Mouse (Mus musculus): ENCODE results near the gene Gstm5. TPM values are rescaled to one million over a fixed set of nuclear protein-coding genes. Genes with fewer than 3 reads are reported as not detected.

The Gstm5 gene
- polyA plus RNA-seq, 1 experiment from 2014 or later: 270 TPM

DNA sequence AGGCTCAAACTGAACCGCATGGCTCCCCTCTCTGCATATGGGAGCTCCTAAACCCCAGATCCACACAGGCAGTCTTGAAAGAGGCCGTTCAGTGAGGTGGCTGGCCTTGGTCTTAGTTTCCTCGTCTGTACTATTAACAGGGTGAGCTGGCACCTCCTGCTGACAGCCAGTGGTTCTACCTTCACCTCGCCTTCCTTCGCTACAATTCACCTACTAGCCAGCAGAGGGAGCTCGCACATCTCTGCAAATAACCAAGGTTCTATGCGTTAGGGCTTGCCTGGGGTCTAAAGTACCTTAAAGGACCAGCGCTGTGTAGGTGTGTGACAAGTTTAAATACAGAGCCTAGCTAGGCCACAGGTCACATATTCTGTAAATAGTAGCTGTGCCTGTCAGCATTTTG is 28.5 kb upstream of the Gstm5 start:
- H3K27me3 ChIP-seq (ENCODE audit: control insufficient read depth, insufficient read depth, low read length): no peaks in the 10 kb centered on the region
- peaks cover 3% of the 10 kb centered on the region; the same call in 1 of the 2 replicates for H3K4me1 ChIP-seq (ENCODE audit: control insufficient read depth, insufficient read depth, low read length)
- no peak overlapping the region for H3K4me2 ChIP-seq
- WGBS: 6% methylated on average over 8 of the region's 8 CpGs
- H3K27ac ChIP-seq (ENCODE audit: low read depth, low read length): no peak overlapping the region
- no peak overlapping the region for H3K9ac ChIP-seq (ENCODE audit: low read length)
- DNase-seq (ENCODE audit: low spot score, missing footprints) (peak; percentile 98), ATAC-seq (ENCODE audit: low FRiP score) (peak; percentile 59)
- no peak overlapping the region for H3K4me3 ChIP-seq (ENCODE audit: low read depth, low read length)
- no peaks in the 10 kb centered on the region for H3K9me3 ChIP-seq (ENCODE audit: control insufficient read depth, low read length)
- no peaks in the 10 kb centered on the region for H3K36me3 ChIP-seq (ENCODE audit: control insufficient read depth, insufficient read depth, low read length)

GRCm38 (mm10) chr3:107868452-107868851 is 27.2 kb upstream of the Gstm5 start:
- no peak for ATAC-seq (ENCODE audit: low FRiP score)
- Histone ChIP-seq H3K4me2 (no peak overlapping the region), H3K36me3 (ENCODE audit: control insufficient read depth, insufficient read depth, low read length) (no peaks in the 10 kb centered on the region), H3K9ac (ENCODE audit: low read length) (no peak overlapping the region), H3K4me1 (ENCODE audit: control insufficient read depth, insufficient read depth, low read length) (peaks cover 3% of the 10 kb centered on the region; the same call in 1 of the 2 replicates), H3K4me3 (ENCODE audit: low read depth, low read length) (no peak overlapping the region), H3K27me3 (ENCODE audit: control insufficient read depth, insufficient read depth, low read length) (no peaks in the 10 kb centered on the region), H3K27ac (ENCODE audit: low read depth, low read length) (no peak overlapping the region), H3K9me3 (ENCODE audit: control insufficient read depth, low read length) (no peaks in the 10 kb centered on the region)
- WGBS: 85% methylated on average over 22 of the region's 22 CpGs
- no peak for DNase-seq (ENCODE audit: low spot score, missing footprints)

DNA sequence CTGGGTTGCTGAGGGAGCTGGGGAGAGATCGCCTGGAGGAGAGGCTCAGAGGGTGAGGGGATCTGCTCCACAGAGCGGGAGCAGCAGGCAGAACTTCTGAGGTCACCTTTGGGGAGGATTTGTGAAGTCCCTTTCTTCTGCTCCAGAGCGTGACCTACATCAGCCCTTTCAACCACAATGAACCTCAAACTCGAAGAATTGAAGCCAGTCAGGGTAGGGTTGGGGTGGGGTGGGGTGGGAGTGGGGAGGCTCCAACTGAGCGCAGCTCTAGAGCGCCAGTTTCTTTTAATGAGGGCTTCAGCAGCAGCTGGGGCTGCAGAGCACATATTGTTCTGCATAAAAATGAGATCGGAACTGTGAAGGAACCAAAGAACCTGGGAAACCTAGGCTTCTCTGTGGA is 26.5 kb upstream of the Gstm5 start:
- H3K4me1 ChIP-seq (ENCODE audit: control insufficient read depth, insufficient read depth, low read length): peaks cover 3% of the 10 kb centered on the region; the same call in 1 of the 2 replicates
- no peaks in the 10 kb centered on the region for H3K27me3 ChIP-seq (ENCODE audit: control insufficient read depth, insufficient read depth, low read length)
- DNase-seq (ENCODE audit: low spot score, missing footprints) (no peak), ATAC-seq (ENCODE audit: low FRiP score) (peak; percentile 67)
- H3K4me3 ChIP-seq (ENCODE audit: low read depth, low read length): no peak overlapping the region
- no peaks in the 10 kb centered on the region for H3K9me3 ChIP-seq (ENCODE audit: control insufficient read depth, low read length)
- H3K36me3 ChIP-seq (ENCODE audit: control insufficient read depth, insufficient read depth, low read length): no peaks in the 10 kb centered on the region
- peak overlapping the region; percentile 16; the same call in 1 of the 2 replicates for H3K9ac ChIP-seq (ENCODE audit: low read length)
- no peak overlapping the region for H3K4me2 ChIP-seq
- WGBS: 16% methylated on average over 7 of the region's 7 CpGs
- no peak overlapping the region for H3K27ac ChIP-seq (ENCODE audit: low read depth, low read length)

GRCm38 (mm10) chr3:107869925-107870324 is 25.7 kb upstream of the Gstm5 start:
- H3K27ac ChIP-seq (ENCODE audit: low read depth, low read length): no peak overlapping the region
- WGBS: 72% methylated on average over 4 of the region's 4 CpGs
- no peak for ATAC-seq (ENCODE audit: low FRiP score)

GRCm38 (mm10) chr3:107873335-107874251 is 22.0 kb upstream of the Gstm5 start:
- Histone ChIP-seq H3K27ac (ENCODE audit: low read depth, low read length) (no peak overlapping the region), H3K9me3 (ENCODE audit: control insufficient read depth, low read length) (no peaks in the 10 kb centered on the region), H3K36me3 (ENCODE audit: control insufficient read depth, insufficient read depth, low read length) (no peaks in the 10 kb centered on the region), H3K9ac (ENCODE audit: low read length) (no peak overlapping the region), H3K4me3 (ENCODE audit: low read depth, low read length) (no peak overlapping the region), H3K4me1 (ENCODE audit: control insufficient read depth, insufficient read depth, low read length) (peaks cover 3% of the 10 kb centered on the region; the same call in 1 of the 2 replicates), H3K27me3 (ENCODE audit: control insufficient read depth, insufficient read depth, low read length) (no peaks in the 10 kb centered on the region), H3K4me2 (no peak overlapping the region)
- ATAC-seq (ENCODE audit: low FRiP score): no peak
- no peak for DNase-seq (ENCODE audit: low spot score, missing footprints)
- 84% methylated on average over 24 of the region's 24 CpGs for WGBS

More at GRCm38 (mm10) chr3:107869925-107870324, 25.7 kb upstream of the Gstm5 start:
- no peaks in the 10 kb centered on the region for H3K36me3 ChIP-seq (ENCODE audit: control insufficient read depth, insufficient read depth, low read length)
- no peak overlapping the region for H3K4me2 ChIP-seq
- DNase-seq (ENCODE audit: low spot score, missing footprints): no peak
- no peak overlapping the region for H3K4me3 ChIP-seq (ENCODE audit: low read depth, low read length)
- peaks cover 3% of the 10 kb centered on the region; the same call in 1 of the 2 replicates for H3K4me1 ChIP-seq (ENCODE audit: control insufficient read depth, insufficient read depth, low read length)
- no peaks in the 10 kb centered on the region for H3K27me3 ChIP-seq (ENCODE audit: control insufficient read depth, insufficient read depth, low read length)
- H3K9me3 ChIP-seq (ENCODE audit: control insufficient read depth, low read length): no peaks in the 10 kb centered on the region
- H3K9ac ChIP-seq (ENCODE audit: low read length): no peak overlapping the region

DNA sequence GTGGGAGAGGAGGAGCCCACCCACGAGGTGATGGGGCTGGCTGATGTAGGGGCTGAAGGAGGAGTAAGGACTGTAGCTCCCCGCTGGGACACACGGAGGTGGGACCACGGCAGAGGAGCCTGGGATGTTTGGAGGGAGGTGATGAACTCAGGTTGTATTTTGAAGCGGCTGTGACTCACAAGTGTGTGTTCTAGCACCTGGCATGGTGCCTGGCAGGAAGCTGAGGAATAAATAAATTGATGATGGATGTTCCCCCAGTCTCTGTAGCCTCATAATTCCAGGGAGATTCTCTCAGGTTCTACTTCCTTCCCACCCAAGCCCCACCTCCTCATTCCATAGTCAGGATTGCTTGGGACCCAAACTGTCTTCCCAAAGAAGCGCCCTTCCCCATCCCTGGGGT is 20.4 kb upstream of the Gstm5 start:
- ATAC-seq (ENCODE audit: low FRiP score) (no peak), DNase-seq (ENCODE audit: low spot score, missing footprints) (no peak)
- H3K4me2 ChIP-seq: no peak overlapping the region
- no peak overlapping the region for H3K27ac ChIP-seq (ENCODE audit: low read depth, low read length)
- WGBS: 82% methylated on average over 6 of the region's 6 CpGs
- no peak overlapping the region for H3K4me3 ChIP-seq (ENCODE audit: low read depth, low read length)
- H3K27me3 ChIP-seq (ENCODE audit: control insufficient read depth, insufficient read depth, low read length): no peaks in the 10 kb centered on the region
- no peaks in the 10 kb centered on the region for H3K9me3 ChIP-seq (ENCODE audit: control insufficient read depth, low read length)
- no peaks in the 10 kb centered on the region for H3K36me3 ChIP-seq (ENCODE audit: control insufficient read depth, insufficient read depth, low read length)
- H3K9ac ChIP-seq (ENCODE audit: low read length): no peak overlapping the region
- H3K4me1 ChIP-seq (ENCODE audit: control insufficient read depth, insufficient read depth, low read length): no peaks in the 10 kb centered on the region

DNA sequence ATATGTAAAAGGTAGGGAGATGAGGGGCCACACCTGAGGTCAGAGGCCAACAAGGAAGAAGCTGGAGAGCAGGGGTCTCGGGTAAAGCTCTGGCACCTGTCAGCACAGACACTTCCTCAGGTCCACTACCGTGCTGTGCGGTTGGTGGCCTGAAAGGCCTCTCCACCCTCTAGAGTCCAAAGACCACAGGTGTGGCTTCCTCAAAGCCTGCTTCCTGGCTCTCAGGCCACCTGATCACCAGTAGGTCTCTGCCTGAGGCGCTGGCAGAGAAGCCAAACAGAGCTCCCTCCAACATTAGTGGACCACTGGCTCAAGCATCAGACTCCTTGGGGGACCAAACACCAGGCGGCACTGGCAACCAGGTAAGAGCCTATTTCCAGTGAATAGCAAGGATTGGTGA is 18.6 kb upstream of the Gstm5 start, which contains the start of gene Eps8l3:
Eps8l3 (plus strand) TSS at position 225 of the 400 bp plus-strand sequence.
- WGBS: 88% methylated on average over 5 of the region's 5 CpGs
- H3K4me3 ChIP-seq (ENCODE audit: low read depth, low read length): no peak within 1 kb of the TSS
- H3K9ac ChIP-seq (ENCODE audit: low read length): no peak within 1 kb of the TSS
- H3K27ac ChIP-seq (ENCODE audit: low read depth, low read length): no peak within 1 kb of the TSS
- no peaks in the 10 kb centered on the region for H3K4me1 ChIP-seq (ENCODE audit: control insufficient read depth, insufficient read depth, low read length)
- no peaks in the 10 kb centered on the region for H3K9me3 ChIP-seq (ENCODE audit: control insufficient read depth, low read length)
- H3K4me2 ChIP-seq: no peak within 1 kb of the TSS
- H3K27me3 ChIP-seq (ENCODE audit: control insufficient read depth, insufficient read depth, low read length): no peaks in the 10 kb centered on the region
- ATAC-seq (ENCODE audit: low FRiP score) (no peak), DNase-seq (ENCODE audit: low spot score, missing footprints) (no peak)
- H3K36me3 ChIP-seq (ENCODE audit: control insufficient read depth, insufficient read depth, low read length): no peaks in the 10 kb centered on the region

GRCm38 (mm10) chr3:107877747-107878736 is 17.6 kb upstream of the Gstm5 start:
- no peaks in the 10 kb centered on the region for H3K9me3 ChIP-seq (ENCODE audit: control insufficient read depth, low read length)

More at GRCm38 (mm10) chr3:107877747-107878736, 17.6 kb upstream of the Gstm5 start:
- ATAC-seq (ENCODE audit: low FRiP score) (no peak), DNase-seq (ENCODE audit: low spot score, missing footprints) (no peak)
- H3K36me3 ChIP-seq (ENCODE audit: control insufficient read depth, insufficient read depth, low read length): no peaks in the 10 kb centered on the region
- no peaks in the 10 kb centered on the region for H3K27me3 ChIP-seq (ENCODE audit: control insufficient read depth, insufficient read depth, low read length)
- H3K4me3 ChIP-seq (ENCODE audit: low read depth, low read length): no peak overlapping the region
- H3K4me1 ChIP-seq (ENCODE audit: control insufficient read depth, insufficient read depth, low read length): no peaks in the 10 kb centered on the region
- H3K27ac ChIP-seq (ENCODE audit: low read depth, low read length): no peak overlapping the region
- 87% methylated on average over 12 of the region's 12 CpGs for WGBS
- no peak overlapping the region for H3K9ac ChIP-seq (ENCODE audit: low read length)
- no peak overlapping the region for H3K4me2 ChIP-seq

Data from midbrain, embryonic 11.5 days (tissue).